In genomic region chr10:59900174-59900435, GRCm38 (mm10) we compare ENCODE assay signal across 8 mouse cellular contexts. TPM values are rescaled to one million over a fixed set of nuclear protein-coding genes. Genes with fewer than 3 reads are reported as not detected.
DNase-seq lines count a peak whose midpoint lies in the region; ATAC-seq and TF ChIP-seq lines count a peak whose summit lies in the region.

No protein-coding gene starts in this region.

- DNase-seq in heart, postnatal 10 days, result no peak
- no peak for DNase-seq in G1E (ENCODE audit: low spot score)
- no peak for DNase-seq in hindbrain, embryonic 10.5 days (ENCODE audit: low spot score)
- no peak for DNase-seq in midbrain, embryonic 10.5 days (ENCODE audit: low spot score)
- DNase-seq in right cerebral cortex, adult 18-20 months, result no peak
- no peak for DNase-seq in adrenal gland, postnatal 10 days

- H3K9me3 ChIP-seq in heart, embryonic 13.5 days, result no peaks in the 10 kb centered on the region
- no peaks in the 10 kb centered on the region for H3K9me3 ChIP-seq in G1E (replicated peaks)
- no peaks in the 10 kb centered on the region for H3K9me3 ChIP-seq in hindbrain, embryonic 10.5 days
- no peaks in the 10 kb centered on the region for H3K9me3 ChIP-seq in midbrain, embryonic 10.5 days (replicated peaks)

- WGBS in heart, embryonic 13.5 days, result 50% methylated on average over 4 of the region's 4 CpGs
- WGBS in hindbrain, embryonic 10.5 days, result 40% methylated on average over 4 of the region's 4 CpGs
- 54% methylated on average over 4 of the region's 4 CpGs for WGBS in midbrain, embryonic 10.5 days

- no peak overlapping the region for H3K4me3 ChIP-seq in heart, embryonic 13.5 days
- H3K4me3 ChIP-seq in G1E (ENCODE audit: low read depth, low read length), result peak overlapping the region; percentile 64; the same call in 1 of the 2 replicates
- H3K4me3 ChIP-seq in hindbrain, embryonic 10.5 days, result peak overlapping the region; percentile 38
- peak overlapping the region; percentile 42; the same call in 1 of the 2 replicates for H3K4me3 ChIP-seq in midbrain, embryonic 10.5 days

- no peak for ATAC-seq in heart, embryonic 13.5 days (ENCODE audit: extremely low read depth, insufficient number of reproducible peaks, low FRiP score, low TSS enrichment)
- no peak for ATAC-seq in G1E (ENCODE audit: extremely low read depth, insufficient number of reproducible peaks, low FRiP score, poor library complexity, severe bottlenecking)
- ATAC-seq in erythroid progenitor cell, adult 5-6 weeks (replicated peaks; ENCODE audit: low FRiP score, poor library complexity, severe bottlenecking), result no peak

- peak overlapping the region; percentile 80 for H3K9ac ChIP-seq in heart, embryonic 13.5 days

- intact Hi-C loops in heart, postnatal 10 days (cut with DNase I), result no loop called here

- TF ChIP-seq CTCF in G1E (IDR thresholded peaks at IDR 0.05; ENCODE audit: low read depth, low read length), result no peak

- peak overlapping the region; percentile 63 for H3K4me2 ChIP-seq in heart, embryonic 13.5 days

- no peaks in the 10 kb centered on the region for H3K27me3 ChIP-seq in heart, embryonic 13.5 days (replicated peaks)
- no peaks in the 10 kb centered on the region for H3K27me3 ChIP-seq in G1E (ENCODE audit: insufficient read depth, low read length)
- no peaks in the 10 kb centered on the region for H3K27me3 ChIP-seq in hindbrain, embryonic 10.5 days (ENCODE audit: insufficient read depth, poor library complexity, severe bottlenecking)
- H3K27me3 ChIP-seq in midbrain, embryonic 10.5 days (ENCODE audit: low read depth, poor library complexity, severe bottlenecking), result no peaks in the 10 kb centered on the region

- H3K4me1 ChIP-seq in heart, embryonic 13.5 days, result peaks cover 75% of the 10 kb centered on the region
- peaks cover 68% of the 10 kb centered on the region for H3K4me1 ChIP-seq in G1E (ENCODE audit: insufficient read depth, low read depth, low read length)
- peaks cover 89% of the 10 kb centered on the region for H3K4me1 ChIP-seq in hindbrain, embryonic 10.5 days (replicated peaks)
- peaks cover 86% of the 10 kb centered on the region for H3K4me1 ChIP-seq in midbrain, embryonic 10.5 days

- H3K27ac ChIP-seq in heart, embryonic 13.5 days (replicated peaks), result peak overlapping the region; percentile 97
- peak overlapping the region; percentile 95 for H3K27ac ChIP-seq in hindbrain, embryonic 10.5 days
- peak overlapping the region; percentile 92 for H3K27ac ChIP-seq in midbrain, embryonic 10.5 days (replicated peaks)

- H3K36me3 ChIP-seq in heart, embryonic 13.5 days, result peaks cover 36% of the 10 kb centered on the region
- H3K36me3 ChIP-seq in G1E (replicated peaks), result peaks cover 34% of the 10 kb centered on the region
- peaks cover 30% of the 10 kb centered on the region for H3K36me3 ChIP-seq in hindbrain, embryonic 10.5 days
- peaks cover 30% of the 10 kb centered on the region for H3K36me3 ChIP-seq in midbrain, embryonic 10.5 days

RNA-seq across cellular contexts. Expression of gene Dnajb12, which starts 20.7 kb away (rescaled TPM):
- 22.9 and 23.7 TPM in 2 replicates for polyA plus RNA-seq in heart, embryonic 13.5 days (2015; fragmentation: Nextera tagmentation; extraction: Ambion mirVana)
- 10 to 100 TPM; 35.2 to 41.9 TPM for total RNA-seq in heart, postnatal 10 days (2021)
- total RNA-seq in G1E (2014; fragmentation: Nextera tagmentation) (18.7 and 20.5 TPM in 2 replicates), G1E (2017) (8.9 and 10.4 TPM in 2 replicates)
- polyA plus RNA-seq in G1E (2012), result 28.1 and 28.5 TPM in 2 replicates
- 27.2 and 31.5 TPM in 2 replicates for polyA plus RNA-seq in hindbrain, embryonic 10.5 days (2016; fragmentation: Nextera tagmentation; extraction: Ambion mirVana)
- polyA plus RNA-seq in midbrain, embryonic 10.5 days (2016; fragmentation: Nextera tagmentation; extraction: Ambion mirVana), result 27.3 and 27.6 TPM in 2 replicates
- total RNA-seq in erythroid progenitor cell, adult 5-6 weeks (2015; ENCODE audit: low replicate concordance), result 27.2 and 34.2 TPM in 2 replicates
- 30.4 and 32.7 TPM in 2 replicates for total RNA-seq in erythroid progenitor cell, adult 5-6 weeks (2017; ENCODE audit: low replicate concordance)
- total RNA-seq in adrenal gland, postnatal 10 days (2021), result 10 to 100 TPM; 45.4 to 52.7 TPM

RNA-seq across cellular contexts. Expression of gene Ddit4, which starts 51.5 kb away (rescaled TPM):
- polyA plus RNA-seq in heart, embryonic 13.5 days (2015; fragmentation: Nextera tagmentation; extraction: Ambion mirVana), result 19.7 and 24.5 TPM in 2 replicates
- total RNA-seq in heart, postnatal 10 days (2021), result 100 to 1,000 TPM in 1 of 2 experiments, 10 to 100 TPM in 1; 65.8 to 116 TPM
- total RNA-seq in G1E (2014; fragmentation: Nextera tagmentation) (21.6 and 27.7 TPM in 2 replicates), G1E (2017) (9.9 TPM in 2 replicates)
- 21.8 and 28.5 TPM in 2 replicates for polyA plus RNA-seq in G1E (2012)
- polyA plus RNA-seq in hindbrain, embryonic 10.5 days (2016; fragmentation: Nextera tagmentation; extraction: Ambion mirVana), result 37.5 and 37.6 TPM in 2 replicates
- 31.8 and 31.9 TPM in 2 replicates for polyA plus RNA-seq in midbrain, embryonic 10.5 days (2016; fragmentation: Nextera tagmentation; extraction: Ambion mirVana)
- total RNA-seq in erythroid progenitor cell, adult 5-6 weeks (2015; ENCODE audit: low replicate concordance), result 0.72 and 3.8 TPM in 2 replicates
- 1.9 TPM in 1 of 2 replicates, not detected in the other for total RNA-seq in erythroid progenitor cell, adult 5-6 weeks (2017; ENCODE audit: low replicate concordance)
- total RNA-seq in adrenal gland, postnatal 10 days (2021), result 100 to 1,000 TPM in 1 of 2 experiments, 10 to 100 TPM in 1; 46.2 to 129 TPM
